Mouse (Mus musculus) ovary, postnatal 14 days (tissue): ENCODE measurements around the gene Rassf1.
"Not testable (repeated sequence)": the region's sequence is repeated elsewhere in the genome, so short reads cannot be mapped to it uniquely, and the experiment has no call there.

ENCODE experiments used
- DNase-seq: peaks from one replicate; pipeline ENCODE4 v3.0.0; 2022; ENCODE audit warnings: low spot score

Rassf1 gene

GRCm38 (mm10) chr9:107556346-107556745 lies 5.0 kb downstream of the Rassf1 start:
- DNase-seq, result no peak

DNA sequence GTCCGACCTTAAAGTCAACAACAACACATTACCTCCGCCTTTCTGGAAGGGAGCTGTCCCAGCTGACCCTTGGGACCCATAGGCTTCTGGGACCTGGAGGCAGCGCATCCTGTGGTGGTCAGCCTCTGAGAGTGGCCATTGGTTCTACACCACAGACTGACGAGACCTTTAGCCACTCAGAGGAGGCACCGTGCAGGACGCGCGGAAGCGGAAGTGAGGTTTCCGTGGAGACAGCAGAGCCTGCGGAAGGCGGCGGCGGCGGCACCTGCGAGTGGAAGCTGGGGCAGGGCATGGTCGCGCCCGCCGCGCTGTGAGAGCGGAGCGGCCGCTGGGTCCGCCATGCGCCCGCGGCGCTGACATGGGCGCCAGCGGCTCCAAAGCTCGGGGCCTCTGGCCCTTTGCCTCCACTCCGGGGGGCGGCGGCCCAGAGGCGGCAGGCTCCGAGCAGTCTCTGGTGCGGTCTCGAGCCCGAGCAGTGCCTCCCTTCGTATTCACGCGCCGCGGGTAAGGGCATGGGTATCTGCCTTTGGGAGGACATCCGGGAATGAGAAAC lies 11.8 kb downstream of the Rassf1 start, which contains the start of gene Tusc2:
TSS of gene Tusc2 (plus strand) at position 227 of the 553 bp plus-strand sequence.
- peak; percentile 89 for DNase-seq

DNA sequence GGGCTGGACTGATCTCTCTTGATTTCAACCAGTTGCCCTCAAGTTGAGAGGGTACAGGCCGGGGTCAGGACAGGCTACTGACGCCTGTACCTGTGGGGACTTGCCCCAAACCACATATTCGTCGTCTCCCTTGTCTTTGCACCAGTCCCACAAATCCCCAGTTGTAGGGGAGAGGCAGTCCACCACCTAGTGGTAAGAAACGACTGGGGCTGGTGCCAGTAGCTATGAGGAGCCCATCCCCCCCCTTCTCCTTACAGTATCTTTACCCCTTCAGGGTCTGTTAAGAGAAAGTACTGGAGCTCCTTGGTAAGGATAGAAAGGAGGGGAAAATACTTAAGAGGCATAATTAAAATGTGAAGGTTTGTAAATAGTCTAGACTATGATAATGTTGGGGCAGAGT lies 14.2 kb downstream of the Rassf1 start:
- DNase-seq, result not testable (repeated sequence)

DNA sequence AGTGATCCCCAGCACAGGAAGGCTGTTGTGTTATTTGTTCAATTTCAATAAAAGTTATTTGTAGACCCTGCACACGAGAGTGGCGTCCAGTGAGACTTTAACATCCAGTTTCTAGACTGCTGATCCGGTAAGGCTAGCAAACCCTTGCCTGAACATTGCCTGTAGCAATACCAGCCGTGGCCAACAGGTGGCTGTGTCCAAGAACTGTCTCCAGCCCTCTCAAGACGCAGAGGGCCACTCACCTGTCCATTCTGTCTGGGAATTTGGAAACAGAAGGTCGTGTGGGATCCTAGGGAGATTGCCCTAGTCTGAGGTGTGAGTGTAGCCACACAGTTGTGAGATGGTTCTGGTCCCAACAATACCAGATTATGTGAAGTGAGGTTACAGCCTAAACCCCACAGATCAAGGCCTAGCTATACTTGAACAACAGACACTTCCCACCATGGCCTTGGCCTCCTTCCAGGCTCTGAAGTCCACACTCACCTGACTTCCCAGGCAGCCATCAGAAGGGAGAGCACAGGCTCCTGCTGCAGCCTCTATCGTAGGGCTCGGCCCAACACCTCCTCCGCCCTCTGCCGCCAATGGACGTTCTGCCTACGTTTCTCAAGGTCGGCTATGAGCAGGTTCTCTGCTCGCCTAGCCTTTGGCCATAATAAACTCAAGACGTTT lies 14.8 kb downstream of the Rassf1 start:
- peak; percentile 81 for DNase-seq

DNA sequence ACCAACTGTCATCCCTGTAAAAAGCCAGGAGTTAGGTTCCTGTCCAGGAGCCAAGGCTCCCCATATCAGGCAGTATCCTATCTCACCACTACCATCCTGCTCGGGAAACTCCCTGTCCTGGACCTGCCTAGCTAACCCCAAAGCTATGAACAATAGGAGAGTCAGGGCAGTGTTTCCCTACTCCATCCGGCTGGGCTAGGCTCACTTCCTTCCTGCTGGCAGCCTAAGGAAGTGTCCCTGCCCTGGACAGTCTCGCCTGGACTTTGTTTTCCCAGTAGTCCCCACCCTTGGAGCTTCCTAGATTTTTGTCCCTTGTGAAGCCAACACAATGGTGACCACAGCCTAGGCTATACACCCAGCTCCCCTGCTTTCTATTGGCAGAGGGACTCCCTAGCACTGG lies 15.5 kb downstream of the Rassf1 start:
- DNase-seq, result no peak

DNA sequence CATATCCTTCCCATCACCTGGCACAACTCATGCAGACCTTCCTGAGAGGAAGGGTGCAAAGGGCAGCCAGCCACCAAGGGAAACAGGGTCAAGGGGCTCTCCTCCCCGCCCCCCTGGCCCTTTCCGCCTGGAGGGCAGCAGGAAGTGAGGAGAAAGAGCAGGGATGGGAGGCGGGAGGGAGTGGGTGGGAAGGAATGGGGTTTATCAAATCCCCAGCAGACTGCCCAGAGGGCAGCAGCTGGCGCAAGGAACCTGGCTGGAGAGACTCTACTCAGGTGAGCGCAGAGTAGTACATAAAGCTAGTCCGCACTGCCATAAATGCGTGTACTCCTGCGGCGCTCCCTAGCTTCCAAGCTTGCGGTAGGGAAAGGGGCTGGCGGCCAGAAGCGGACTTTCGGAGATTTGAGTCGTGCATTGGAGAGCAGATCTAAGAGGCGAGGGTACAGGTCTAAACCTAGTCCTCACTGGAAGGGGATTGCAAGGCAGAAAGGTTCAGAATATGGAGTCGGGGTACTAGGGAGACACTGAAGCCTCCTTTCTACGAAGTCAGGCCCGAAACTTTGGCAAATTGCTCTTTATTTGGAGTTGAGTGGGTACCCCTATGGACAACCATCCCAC lies 16.5 kb downstream of the Rassf1 start, which contains the start of gene Hyal2:
TSS of gene Hyal2 (plus strand) at position 244 of the 618 bp plus-strand sequence.
- DNase-seq, result no peak

- DNase-seq, result peak; percentile 78
These were observed 17.2 kb downstream of the Rassf1 start for GRCm38 (mm10) chr9:107568331-107569261.

DNA sequence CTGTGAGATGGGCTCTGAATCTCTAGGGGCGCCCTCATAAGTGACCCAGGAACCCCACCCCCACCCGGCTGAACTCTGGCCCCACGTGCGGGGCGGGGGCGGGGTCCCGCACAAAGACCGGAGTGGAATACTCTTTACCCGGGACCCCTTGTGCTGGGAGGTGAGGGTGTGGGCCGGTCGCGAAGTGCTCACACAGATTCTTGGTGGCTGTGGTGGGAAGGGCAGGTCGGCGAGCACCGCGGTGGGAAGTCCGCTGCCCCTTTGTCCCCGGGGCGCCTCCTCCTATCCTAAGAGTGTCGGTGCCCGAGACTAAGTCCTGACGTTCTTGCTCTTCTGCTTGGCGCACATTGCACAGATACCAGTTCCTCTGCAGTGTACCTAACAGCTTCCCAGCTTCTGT lies 17.9 kb downstream of the Rassf1 start:
- DNase-seq, result no peak

GRCm38 (mm10) chr9:107570016-107570415 lies 18.7 kb downstream of the Rassf1 start:
- no peak for DNase-seq

GRCm38 (mm10) chr9:107570845-107571244 lies 19.5 kb downstream of the Rassf1 start:
- no peak for DNase-seq

GRCm38 (mm10) chr9:107571534-107572326 lies 20.4 kb downstream of the Rassf1 start:
- no peak for DNase-seq

- DNase-seq, result no peak
These were observed 20.9 kb downstream of the Rassf1 start for GRCm38 (mm10) chr9:107572327-107572662.

- DNase-seq, result not testable (repeated sequence)
These were observed 22.4 kb downstream of the Rassf1 start for GRCm38 (mm10) chr9:107573774-107574173.

DNA sequence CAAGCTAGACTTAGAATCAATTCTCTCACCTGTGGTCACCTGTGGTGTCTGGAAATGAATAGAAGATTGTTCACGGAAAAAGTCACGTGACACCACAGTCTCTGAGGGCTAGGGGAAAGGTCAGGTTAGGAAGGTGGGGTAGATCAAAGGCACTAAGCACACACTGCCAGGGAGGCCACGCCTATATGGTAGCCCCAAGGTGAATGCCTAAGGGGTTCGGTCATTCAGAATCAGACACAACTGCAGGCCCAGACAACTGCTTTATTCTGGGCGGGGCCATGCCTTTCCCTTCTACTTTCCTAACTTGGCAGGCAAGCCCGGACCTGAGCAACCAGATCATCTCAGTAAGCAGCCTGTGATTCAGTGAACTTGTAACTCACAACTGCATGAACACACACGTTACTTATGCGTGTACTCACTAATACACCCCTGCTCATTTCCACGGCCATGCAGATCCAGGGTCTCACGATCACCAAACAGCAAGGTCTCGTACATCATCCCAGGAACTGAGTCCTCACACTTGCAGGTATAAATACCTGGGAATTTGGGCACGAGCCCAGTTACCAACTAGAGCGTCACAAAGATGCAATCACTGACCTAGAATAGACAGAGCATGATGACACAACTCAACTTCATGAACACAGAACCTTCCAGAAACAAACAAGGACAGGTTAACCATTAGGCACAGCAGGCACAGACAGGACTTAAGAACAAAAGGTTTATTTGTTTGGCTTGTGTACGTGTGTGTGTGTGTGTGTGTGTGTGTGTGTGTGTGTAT lies 24.4 kb downstream of the Rassf1 start:
- DNase-seq, result no peak

DNA sequence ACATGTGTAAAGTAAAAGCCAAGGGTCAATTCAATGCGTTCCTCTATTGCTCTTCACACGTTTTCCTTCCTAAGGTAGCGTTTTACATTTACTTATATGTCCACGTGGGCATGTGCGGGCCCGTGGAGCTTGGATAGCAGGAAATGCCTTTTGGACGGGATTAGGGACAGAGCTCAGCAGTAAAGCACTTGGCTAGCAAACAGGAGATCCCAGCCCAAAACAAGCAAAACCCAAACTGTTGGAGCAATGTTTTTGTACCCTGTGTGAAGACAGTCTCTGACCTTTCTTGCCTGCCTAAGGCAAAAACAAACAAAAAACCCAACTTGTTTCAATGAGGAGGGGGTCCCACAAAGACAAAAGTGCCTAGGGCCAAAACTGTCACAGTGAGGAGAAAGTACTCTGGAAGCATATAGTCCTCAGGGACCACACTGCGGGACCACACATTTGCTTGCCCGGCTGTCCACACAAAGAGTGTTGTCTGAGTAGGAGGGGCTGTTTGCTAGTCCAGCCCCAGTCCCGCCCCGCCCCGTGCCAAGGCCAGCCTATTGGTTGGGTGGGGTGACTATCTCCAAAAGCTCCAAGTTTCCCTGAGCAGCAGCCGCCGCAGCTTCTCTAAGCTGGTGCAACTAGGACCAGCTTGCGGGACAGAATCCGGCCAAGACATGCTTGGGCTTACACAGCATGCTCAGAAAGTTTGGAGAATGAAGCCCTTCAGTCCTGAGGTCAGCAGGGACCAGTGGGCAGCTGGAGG lies 25.2 kb downstream of the Rassf1 start, which contains the start of gene Hyal1:
TSS of gene Hyal1 (plus strand) at position 571 of the 751 bp plus-strand sequence.
- DNase-seq, result peak; percentile 73

DNA sequence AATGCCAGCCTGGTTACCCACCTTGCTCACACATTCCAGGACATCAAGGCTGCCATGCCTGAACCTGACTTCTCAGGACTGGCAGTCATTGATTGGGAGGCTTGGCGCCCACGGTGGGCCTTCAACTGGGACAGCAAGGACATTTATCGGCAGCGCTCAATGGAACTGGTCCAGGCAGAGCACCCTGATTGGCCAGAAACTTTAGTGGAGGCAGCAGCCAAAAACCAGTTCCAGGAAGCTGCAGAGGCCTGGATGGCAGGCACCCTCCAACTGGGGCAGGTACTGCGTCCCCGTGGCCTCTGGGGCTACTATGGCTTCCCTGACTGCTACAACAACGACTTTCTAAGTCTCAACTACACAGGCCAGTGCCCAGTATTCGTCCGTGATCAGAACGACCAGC lies 26.5 kb downstream of the Rassf1 start:
- no peak for DNase-seq

DNA sequence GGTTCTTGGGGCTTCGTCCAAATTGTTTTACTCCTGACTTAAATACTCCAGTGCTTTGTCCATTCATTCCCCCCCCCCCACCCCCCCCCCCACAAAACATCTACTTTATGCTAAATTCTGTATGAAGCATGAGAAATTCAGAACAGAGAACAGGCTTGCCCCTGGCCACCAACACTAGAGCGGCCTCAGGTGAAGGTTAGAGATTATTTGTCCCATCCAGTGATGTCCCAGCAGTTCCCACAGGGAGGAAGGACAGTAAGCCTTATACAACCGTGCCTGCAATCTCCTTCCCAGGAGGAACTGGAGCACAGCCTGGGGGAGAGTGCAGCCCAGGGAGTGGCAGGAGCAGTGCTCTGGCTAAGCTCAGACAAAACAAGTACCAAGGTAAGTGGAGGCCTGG lies 27.2 kb downstream of the Rassf1 start, which contains the start of gene Naa80:
TSS of gene Naa80 (plus strand) at position 301 of the 400 bp plus-strand sequence.
- no peak for DNase-seq

DNA sequence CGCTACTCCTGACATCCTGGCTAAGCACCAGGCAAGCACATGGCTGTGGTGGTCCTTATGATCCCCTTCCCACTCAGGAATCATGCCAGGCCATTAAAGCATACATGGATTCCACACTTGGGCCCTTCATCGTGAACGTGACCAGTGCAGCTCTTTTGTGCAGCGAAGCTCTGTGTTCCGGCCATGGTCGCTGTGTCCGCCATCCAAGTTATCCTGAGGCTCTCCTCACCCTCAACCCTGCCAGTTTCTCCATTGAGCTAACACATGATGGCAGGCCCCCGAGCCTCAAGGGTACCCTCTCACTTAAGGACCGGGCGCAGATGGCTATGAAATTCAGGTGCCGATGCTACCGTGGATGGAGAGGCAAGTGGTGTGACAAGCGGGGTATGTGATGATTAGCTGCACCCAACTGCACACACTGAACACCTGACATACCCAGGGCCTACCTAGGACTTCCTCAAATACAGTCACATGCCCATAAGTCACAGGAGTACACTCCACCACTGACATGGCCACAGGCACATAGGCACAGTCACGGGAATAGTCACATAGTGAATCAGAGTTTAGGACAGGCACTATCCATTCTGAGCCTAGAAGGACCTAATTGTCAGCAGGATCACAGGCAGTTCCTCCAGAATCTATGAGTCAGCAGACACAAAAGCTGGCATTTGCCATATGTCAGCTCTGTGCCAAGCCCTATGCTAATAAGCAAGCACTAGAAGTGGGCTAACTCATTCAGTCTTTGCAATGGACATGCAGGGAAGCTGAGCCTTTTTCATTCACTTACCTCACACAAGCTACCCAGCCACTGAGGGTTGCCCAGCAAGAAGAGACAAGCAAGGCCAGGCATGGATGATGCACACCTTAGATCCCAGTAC lies 27.9 kb downstream of the Rassf1 start:
- DNase-seq, result no peak
